Mouse (Mus musculus) spleen, adult 12 weeks (tissue): ENCODE data around the gene Ctps2.

Experiments
- DNase-seq: peaks from one replicate; pipeline ENCODE4 v3.0.0; 2022; ENCODE audit warnings: low spot score

Gene Ctps2

GRCm38 (mm10) chrX:162976194-162976593, 75.2 kb downstream of the Ctps2 start:
- no peak for DNase-seq

- DNase-seq: no peak
Measured at GRCm38 (mm10) chrX:162986876-162987495, 85.9 kb downstream of the Ctps2 start.

GRCm38 (mm10) chrX:162991396-162991795, 90.4 kb downstream of the Ctps2 start:
- DNase-seq: no peak

GRCm38 (mm10) chrX:162992121-162992520, 91.1 kb downstream of the Ctps2 start:
- DNase-seq: no peak

- no peak for DNase-seq
Measured at GRCm38 (mm10) chrX:163027864-163028263, 126.8 kb downstream of the Ctps2 start.

- DNase-seq: no peak
Measured at GRCm38 (mm10) chrX:163038767-163039166, 137.7 kb downstream of the Ctps2 start.

GRCm38 (mm10) chrX:163042771-163043170, 141.7 kb downstream of the Ctps2 start:
- DNase-seq: no peak

GRCm38 (mm10) chrX:163063936-163064335, 162.9 kb downstream of the Ctps2 start:
- DNase-seq: no peak
